Mouse (Mus musculus) adrenal gland, postnatal 25 days (tissue): ENCODE measurements around the gene Ndc80. TPM values are rescaled to one million over a fixed set of nuclear protein-coding genes. Genes with fewer than 3 reads are reported as not detected.
"Not testable (repeated sequence)": the region's sequence is repeated elsewhere in the genome, so short reads cannot be mapped to it uniquely, and the experiment has no call there.

Experiments
- DNase-seq: peaks from one replicate; pipeline ENCODE4 v3.0.0; 2021; ENCODE audit warnings: mixed read lengths
- long read RNA-seq: library from polyadenylated mRNA; stranded (forward); transcript quantifications from one replicate; pipeline ENCODE4 v2.0.0, GENCODE M21; 2021
- total RNA-seq: library from RNA; stranded (reverse); gene quantifications from 2 replicates; pipeline ENCODE4 v1.2.3, GENCODE M21; 2021

Ndc80 gene
- total RNA-seq, result 4.3 and 5.9 TPM in 2 replicates
- long read RNA-seq, transcript Ndc80-201 (17 exons, 2,201 nt), result major isoform, 5 of 6 reads
- long read RNA-seq, partial matches to known transcripts, result 1 of 6 reads
- long read RNA-seq, other reads (novel, unspliced or antisense), result 0 of 6 reads

GRCm38 (mm10) chr17:71526711-71527564 lies at the start of gene Ndc80:
Ndc80 (minus strand) TSS chr17:71526857.
- peak; percentile 91 for DNase-seq

- no peak for DNase-seq
These were observed 35.0 kb upstream of the Ndc80 start for GRCm38 (mm10) chr17:71561631-71562030.

- DNase-seq, result peak; percentile 5
These were observed 26.2 kb upstream of the Ndc80 start for GRCm38 (mm10) chr17:71552901-71553300.

DNA sequence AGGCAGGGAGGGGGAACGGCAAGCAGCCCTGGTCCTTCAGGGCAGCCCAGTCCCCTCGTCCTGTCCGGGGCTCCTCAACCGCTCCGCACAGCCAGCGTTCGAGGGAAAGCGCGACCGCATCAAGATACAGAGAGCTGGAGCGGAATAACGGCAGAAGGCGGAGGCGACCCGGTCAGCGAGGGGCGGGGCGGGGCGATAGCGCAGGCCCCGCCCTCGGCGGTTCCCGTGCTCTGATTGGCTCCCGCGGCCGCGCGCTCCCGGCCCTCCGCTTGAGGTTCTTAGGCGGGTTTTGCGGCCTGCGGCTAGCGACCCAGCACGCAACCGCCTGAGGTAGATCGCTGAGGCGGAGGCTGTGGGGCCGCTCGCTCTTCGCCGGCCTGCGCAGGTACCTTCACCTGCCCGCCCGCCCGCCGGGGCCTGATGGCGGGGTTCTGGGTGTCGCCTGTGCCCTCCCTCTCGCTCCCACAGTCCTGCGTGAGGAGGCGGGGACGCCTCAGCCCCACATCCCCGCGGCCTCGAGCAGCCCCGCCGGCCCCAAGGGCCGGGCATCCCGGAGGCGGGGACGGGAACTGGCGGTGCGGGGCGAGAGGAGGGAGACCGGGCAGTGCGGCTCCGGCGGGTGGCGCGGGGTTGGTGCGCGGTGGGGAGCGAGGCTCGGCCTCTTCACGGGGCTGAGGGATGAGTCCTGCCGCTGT lies 25.2 kb upstream of the Ndc80 start, which contains the start of gene Spdya:
Gene Spdya (plus strand): TSS at position 305 of the 695 bp plus-strand sequence.
- DNase-seq, result peak; percentile 90

DNA sequence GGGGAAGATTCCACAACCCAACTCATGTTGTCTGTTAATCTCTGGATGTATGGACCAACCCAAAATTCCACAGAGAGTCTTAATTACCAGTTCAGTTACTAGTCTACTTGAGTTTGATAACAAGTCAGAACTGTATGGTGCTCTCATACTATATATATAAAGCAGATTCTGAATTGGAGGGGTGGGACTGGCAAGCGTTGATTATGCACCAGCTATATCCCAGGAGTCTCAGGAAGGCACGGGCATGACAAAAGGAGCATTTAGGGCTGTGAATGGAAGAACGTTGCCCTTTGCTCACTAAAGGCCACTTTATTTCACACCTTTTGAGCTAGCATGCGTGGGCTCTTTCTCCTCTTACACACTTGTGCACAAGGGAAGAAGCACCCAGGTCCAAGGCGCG lies 24.7 kb upstream of the Ndc80 start:
- DNase-seq, result no peak

- no peak for DNase-seq
These were observed 21.9 kb upstream of the Ndc80 start for GRCm38 (mm10) chr17:71548586-71548985.

DNA sequence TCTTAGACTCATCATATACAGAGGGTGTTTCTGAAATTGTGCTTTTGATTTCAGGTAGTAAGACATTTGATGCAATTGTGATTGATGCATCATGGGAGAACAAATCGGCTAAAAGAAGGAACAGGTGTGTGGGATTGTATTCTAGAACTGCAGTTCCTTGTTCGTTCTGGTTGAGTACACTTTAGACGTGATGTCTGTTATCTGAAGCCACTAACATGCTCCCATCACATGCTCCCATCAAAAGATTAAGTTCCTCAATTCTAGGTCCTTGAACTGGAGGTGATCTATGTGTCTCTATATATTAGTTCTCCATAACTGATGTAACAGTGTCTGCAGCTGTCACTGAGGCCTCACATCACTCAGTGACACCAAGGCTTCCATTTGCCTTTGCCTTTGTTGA lies 10.5 kb upstream of the Ndc80 start:
- no peak for DNase-seq

DNA sequence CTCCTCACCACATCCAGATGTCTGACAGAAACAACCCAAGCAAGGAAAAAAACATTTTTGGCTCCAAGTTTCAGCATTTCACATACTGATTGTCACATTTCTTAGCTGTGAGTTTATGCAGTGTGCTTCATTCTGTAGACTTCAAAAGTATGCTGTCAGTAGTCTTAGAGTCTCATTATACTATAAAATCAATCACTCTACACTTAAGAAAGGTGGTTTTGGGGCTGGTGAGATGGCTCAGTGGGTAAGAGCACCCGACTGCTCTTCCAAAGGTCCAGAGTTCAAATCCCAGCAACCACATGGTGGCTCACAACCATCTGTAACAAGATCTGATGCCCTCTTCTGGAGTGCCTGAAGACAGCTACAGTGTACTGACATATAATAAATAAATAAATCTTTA lies 8.9 kb upstream of the Ndc80 start:
- not testable (repeated sequence) for DNase-seq

DNA sequence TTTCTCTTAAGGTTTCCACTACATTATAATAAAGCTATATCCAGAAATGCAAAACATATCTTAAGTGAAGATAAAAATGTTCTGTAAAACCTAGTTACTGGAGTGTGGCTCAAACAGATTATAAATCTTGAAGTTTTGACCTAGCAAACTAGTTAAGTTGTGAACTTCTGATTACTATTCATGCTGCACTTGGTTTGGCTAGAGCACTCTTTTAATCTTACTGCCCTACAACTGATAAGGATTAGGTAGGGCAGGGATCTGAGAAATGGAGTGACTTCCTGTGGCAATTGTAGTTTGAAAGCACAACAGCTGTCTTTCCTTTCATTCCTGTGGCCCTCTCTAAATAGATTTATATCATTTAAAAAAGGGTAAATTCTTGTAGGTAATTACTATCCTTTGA lies 1.4 kb upstream of the Ndc80 start:
- DNase-seq, result no peak

GRCm38 (mm10) chr17:71526302-71526708 lies 352 bp downstream of the Ndc80 start:
- no peak for DNase-seq

DNA sequence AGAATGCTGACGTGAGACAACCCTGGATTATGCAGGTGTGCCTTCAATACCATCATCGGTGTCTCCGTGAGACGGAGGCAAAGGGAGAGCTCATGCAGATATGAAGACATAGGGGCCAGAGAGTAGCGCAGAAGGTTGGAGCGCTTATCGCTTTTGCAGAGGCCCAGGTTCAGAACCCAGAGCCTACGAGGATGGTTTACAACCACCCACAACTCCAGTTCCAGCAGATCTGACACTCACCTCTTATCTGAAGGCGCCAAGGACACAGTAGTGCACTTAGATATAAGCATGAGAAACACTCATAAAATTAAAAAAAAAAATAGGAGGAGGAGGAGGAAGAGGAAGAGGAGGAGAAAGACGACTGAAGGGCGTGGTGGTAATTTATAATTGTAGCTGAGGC lies 16.4 kb downstream of the Ndc80 start:
- DNase-seq, result no peak

GRCm38 (mm10) chr17:71506832-71507231 lies 19.8 kb downstream of the Ndc80 start:
- DNase-seq, result no peak

- DNase-seq, result no peak
These were observed 30.9 kb downstream of the Ndc80 start for GRCm38 (mm10) chr17:71495784-71496183.

GRCm38 (mm10) chr17:71491332-71491686 lies 35.3 kb downstream of the Ndc80 start:
- DNase-seq, result no peak

- DNase-seq, result no peak
These were observed 35.9 kb downstream of the Ndc80 start for GRCm38 (mm10) chr17:71490666-71491331.

GRCm38 (mm10) chr17:71489703-71490461 lies 36.8 kb downstream of the Ndc80 start:
- DNase-seq, result no peak

- no peak for DNase-seq
These were observed 40.3 kb downstream of the Ndc80 start for GRCm38 (mm10) chr17:71486231-71486851.

- no peak for DNase-seq
These were observed 40.8 kb downstream of the Ndc80 start for GRCm38 (mm10) chr17:71485791-71486230.

DNA sequence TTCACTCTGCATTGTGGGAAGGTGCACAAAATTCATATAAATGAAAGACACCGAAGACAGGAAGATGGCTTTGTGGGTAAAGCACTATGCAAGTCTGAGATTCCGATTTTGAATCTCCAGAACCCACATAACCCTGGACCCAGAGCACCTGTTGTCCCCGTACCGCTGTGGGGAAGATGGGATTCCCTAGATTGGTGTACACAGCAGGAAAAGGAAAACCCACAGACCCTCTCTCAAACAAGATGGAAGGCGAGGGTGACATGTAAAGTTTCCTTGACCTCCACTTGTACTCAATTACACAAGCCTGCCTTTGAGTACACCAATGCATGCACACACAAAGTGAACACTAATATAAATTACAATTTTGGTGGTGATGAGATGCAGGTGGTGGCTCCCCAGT lies 41.9 kb downstream of the Ndc80 start:
- DNase-seq, result no peak

DNA sequence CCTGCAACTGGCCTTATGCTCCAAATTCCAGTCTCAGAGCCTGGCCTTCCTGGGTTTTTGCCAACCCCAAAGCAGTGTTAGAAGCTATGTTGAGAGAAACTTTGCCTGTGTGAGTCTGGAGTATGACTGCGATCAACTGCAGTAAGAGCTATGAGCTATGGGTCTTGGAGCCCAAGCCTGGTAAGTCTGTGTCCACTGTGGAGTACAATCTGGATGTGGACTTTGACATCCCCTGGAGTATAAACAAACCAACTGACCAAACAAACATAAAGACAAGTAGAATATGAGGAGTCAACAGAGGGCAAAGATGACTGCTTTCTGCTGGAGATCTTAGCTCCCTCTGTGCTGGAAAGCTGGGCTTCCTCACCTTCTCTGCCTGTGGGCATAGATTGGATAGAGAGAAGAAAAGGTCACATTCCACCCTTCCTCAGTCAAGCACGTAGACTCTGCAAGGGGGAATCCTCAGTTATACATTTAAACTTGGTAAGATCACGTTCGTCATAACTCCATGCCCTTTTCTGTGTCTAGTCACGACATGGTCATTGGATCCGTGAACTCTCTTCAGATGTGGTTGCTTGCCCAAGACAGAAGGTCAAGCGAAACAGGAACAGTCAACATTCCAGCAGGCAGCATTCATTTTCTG lies 43.1 kb downstream of the Ndc80 start:
- no peak for DNase-seq

DNA sequence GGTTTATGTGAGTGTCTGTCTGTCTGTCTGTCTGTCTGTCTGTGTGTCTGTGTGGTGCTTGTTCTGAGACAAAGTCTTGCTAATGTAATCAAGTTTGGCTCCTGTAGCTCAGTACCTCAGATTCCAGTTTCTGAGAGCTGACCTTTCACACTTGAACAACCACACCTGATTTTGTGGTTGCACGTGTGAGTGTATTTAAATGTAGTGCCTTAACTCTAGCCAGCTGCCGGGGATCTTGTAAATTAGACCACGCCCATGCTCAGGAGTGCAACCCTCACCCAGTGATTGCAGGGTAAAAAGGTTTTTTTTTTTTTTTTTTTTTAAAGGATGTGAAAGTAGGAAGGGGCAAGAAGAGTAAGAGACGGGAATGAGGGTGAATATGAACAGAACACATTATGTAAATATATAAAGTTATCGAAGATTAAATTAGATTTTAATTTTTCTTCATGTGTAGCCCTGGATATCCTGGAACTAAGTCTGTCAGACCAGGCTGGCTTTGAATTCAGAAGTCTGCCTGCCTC lies 47.2 kb downstream of the Ndc80 start:
- DNase-seq, result no peak
